Mouse (Mus musculus): Measurements from ENCODE around the gene Nfkbid. TPM values are rescaled to one million over a fixed set of nuclear protein-coding genes. Genes with fewer than 3 reads are reported as not detected.

Gene Nfkbid
- 1.3 and 2.0 TPM in 2 replicates for polyA plus RNA-seq (2015; fragmentation: Nextera tagmentation; extraction: Ambion mirVana)

- Histone ChIP-seq H3K4me3 (peak within 1 kb of the TSS; percentile 63), H3K36me3 (peaks cover 10% of the 10 kb centered on the region; the same call in 1 of the 2 replicates), H3K4me1 (peaks cover 19% of the 10 kb centered on the region), H3K9me3 (peaks cover 14% of the 10 kb centered on the region), H3K4me2 (replicated peaks) (peak within 1 kb of the TSS; percentile 95), H3K27me3 (peaks cover 43% of the 10 kb centered on the region), H3K9ac (peak within 1 kb of the TSS; percentile 72), H3K27ac (no peak within 1 kb of the TSS)
- 12% methylated on average over 31 of the region's 31 CpGs for WGBS
- no peak for ATAC-seq (ENCODE audit: low FRiP score, low read depth)
These were observed at the start of gene Nfkbid for GRCm38 (mm10) chr7:30421175-30421889. TSS of gene Nfkbid (plus strand) at chr7:30421732.

DNA sequence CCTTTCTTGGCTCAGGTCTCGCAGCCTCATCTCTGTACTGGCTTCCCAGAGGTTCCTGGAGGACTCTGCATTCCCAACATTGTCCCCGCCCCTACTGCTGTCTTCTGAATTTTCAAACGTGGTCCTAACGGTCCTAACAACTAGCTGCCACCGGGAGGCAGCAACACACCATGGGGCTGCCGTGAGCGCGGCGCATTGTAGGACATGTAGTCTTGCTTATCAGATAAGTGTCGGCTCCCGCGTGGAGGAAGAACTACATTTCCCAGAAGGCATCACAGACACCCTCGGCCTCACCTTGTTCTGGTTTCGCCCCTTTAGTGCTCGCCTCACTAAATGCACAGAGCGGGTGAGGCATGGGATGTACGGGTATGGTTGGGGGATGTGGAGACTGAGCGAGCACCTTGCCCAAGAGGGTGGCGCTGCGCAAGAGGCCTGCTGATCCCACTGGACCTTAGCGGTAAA lies 48.0 kb upstream of the Nfkbid start:
- H3K4me3 ChIP-seq: peak overlapping the region; percentile 45
- no peaks in the 10 kb centered on the region for H3K9me3 ChIP-seq
- H3K27ac ChIP-seq: no peak overlapping the region
- H3K4me2 ChIP-seq (replicated peaks): peak overlapping the region; percentile 66
- H3K36me3 ChIP-seq: no peaks in the 10 kb centered on the region
- peak; percentile 99 for ATAC-seq (ENCODE audit: low FRiP score, low read depth)
- H3K4me1 ChIP-seq: no peaks in the 10 kb centered on the region
- under 1% methylated on average over 21 of the region's 21 CpGs for WGBS
- H3K27me3 ChIP-seq: peaks cover 3% of the 10 kb centered on the region; the same call in 1 of the 2 replicates
- peak overlapping the region; percentile 67 for H3K9ac ChIP-seq

- no peaks in the 10 kb centered on the region for H3K9me3 ChIP-seq
- 53% methylated on average over 5 of the region's 5 CpGs for WGBS
- H3K27ac ChIP-seq: no peak overlapping the region
- no peak overlapping the region for H3K4me3 ChIP-seq
- no peak for ATAC-seq (ENCODE audit: low FRiP score, low read depth)
- H3K27me3 ChIP-seq: peaks cover 6% of the 10 kb centered on the region; the same call in 1 of the 2 replicates
- no peak overlapping the region for H3K9ac ChIP-seq
- H3K36me3 ChIP-seq: no peaks in the 10 kb centered on the region
- no peak overlapping the region for H3K4me2 ChIP-seq (replicated peaks)
- no peaks in the 10 kb centered on the region for H3K4me1 ChIP-seq
These were observed 41.5 kb upstream of the Nfkbid start for GRCm38 (mm10) chr7:30380061-30380460.

GRCm38 (mm10) chr7:30384106-30384505 lies 37.4 kb upstream of the Nfkbid start:
- Histone ChIP-seq H3K4me3 (no peak overlapping the region), H3K36me3 (no peaks in the 10 kb centered on the region), H3K27ac (no peak overlapping the region), H3K4me1 (no peaks in the 10 kb centered on the region), H3K4me2 (replicated peaks) (no peak overlapping the region), H3K9me3 (no peaks in the 10 kb centered on the region), H3K9ac (no peak overlapping the region), H3K27me3 (0 out of 2 replicates have a peak, but pooled peaks cover 3% of the 10 kb centered on the region)
- ATAC-seq (ENCODE audit: low FRiP score, low read depth): no peak
- 85% methylated on average over 9 of the region's 9 CpGs for WGBS

DNA sequence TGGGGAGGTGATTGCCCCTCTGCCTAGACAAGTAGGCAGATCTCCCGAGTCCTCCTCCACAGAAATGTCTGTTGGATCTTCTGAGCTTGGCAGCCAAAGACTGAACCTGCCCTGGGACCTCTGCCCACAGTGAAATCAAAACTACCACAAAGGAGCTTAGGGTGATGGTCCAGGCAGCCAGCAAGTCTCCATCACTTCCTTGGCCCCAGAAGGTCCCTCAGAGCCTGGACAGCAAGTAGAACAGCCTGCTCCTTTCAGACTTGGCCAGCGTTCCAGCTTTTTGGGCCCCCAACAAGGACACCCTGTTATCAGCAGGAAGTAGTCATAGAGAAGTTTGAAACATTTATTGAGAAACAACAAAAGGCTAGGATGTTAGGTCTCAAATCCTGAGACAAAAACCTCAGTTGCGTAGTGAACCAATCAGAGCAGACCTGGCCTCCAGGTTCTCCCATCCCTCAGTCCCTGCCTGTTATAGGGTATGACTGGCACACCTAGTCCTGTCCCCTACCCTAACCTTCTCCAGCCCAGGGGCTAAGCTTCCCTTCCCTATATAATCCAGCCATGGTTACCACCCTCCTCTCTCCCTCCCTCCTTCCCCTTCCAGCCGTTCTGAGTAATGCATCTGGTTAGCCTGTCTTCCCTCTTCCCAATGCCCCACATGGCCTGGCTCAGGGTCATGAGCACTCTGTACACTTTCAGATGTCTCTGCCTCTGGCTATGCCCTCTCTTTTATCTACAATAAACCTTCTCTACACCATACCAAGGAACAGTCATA lies 28.6 kb upstream of the Nfkbid start:
- H3K36me3 ChIP-seq: no peaks in the 10 kb centered on the region
- H3K27ac ChIP-seq: no peak overlapping the region
- no peaks in the 10 kb centered on the region for H3K9me3 ChIP-seq
- H3K4me1 ChIP-seq: no peaks in the 10 kb centered on the region
- 69% methylated on average over 4 of the region's 4 CpGs for WGBS
- no peak overlapping the region for H3K9ac ChIP-seq
- no peaks in the 10 kb centered on the region for H3K27me3 ChIP-seq
- no peak for ATAC-seq (ENCODE audit: low FRiP score, low read depth)
- H3K4me3 ChIP-seq: no peak overlapping the region
- no peak overlapping the region for H3K4me2 ChIP-seq (replicated peaks)

DNA sequence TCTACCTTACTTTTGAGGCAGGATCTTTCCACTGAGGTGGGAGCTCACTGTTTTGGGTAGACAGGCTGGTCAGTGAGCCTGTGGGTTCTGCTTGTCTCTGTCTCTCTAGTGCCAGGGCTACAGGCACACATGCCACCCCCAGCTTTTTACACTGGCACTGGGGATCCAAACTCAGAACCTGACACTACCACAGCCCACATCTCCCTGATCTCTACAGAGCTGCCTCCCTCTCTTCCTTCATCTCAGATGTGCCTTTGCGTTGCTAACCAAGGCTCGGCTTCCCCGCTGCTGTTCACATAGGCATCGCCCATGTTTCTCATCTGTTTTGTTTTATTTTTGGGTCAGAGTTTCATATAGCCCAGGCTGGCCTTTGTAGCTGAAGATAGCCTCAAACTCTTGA lies 27.9 kb upstream of the Nfkbid start:
- Histone ChIP-seq H3K27ac (0 out of 2 replicates have a peak overlapping the region, but pooled peaks have one; percentile 22), H3K4me3 (no peak overlapping the region), H3K4me2 (replicated peaks) (no peak overlapping the region), H3K9me3 (no peaks in the 10 kb centered on the region), H3K36me3 (no peaks in the 10 kb centered on the region), H3K9ac (no peak overlapping the region), H3K4me1 (no peaks in the 10 kb centered on the region), H3K27me3 (no peaks in the 10 kb centered on the region)
- ATAC-seq (ENCODE audit: low FRiP score, low read depth): no peak
- 80% methylated on average over 4 of the region's 4 CpGs for WGBS

GRCm38 (mm10) chr7:30394379-30394778 lies 27.2 kb upstream of the Nfkbid start:
- WGBS: 57% methylated on average over 11 of the region's 11 CpGs

GRCm38 (mm10) chr7:30394871-30395270 lies 26.7 kb upstream of the Nfkbid start:
- H3K27ac ChIP-seq: no peak overlapping the region
- 35% methylated on average over 2 of the region's 2 CpGs for WGBS
- H3K4me1 ChIP-seq: no peaks in the 10 kb centered on the region
- no peak overlapping the region for H3K4me2 ChIP-seq (replicated peaks)
- no peak for ATAC-seq (ENCODE audit: low FRiP score, low read depth)
- H3K9me3 ChIP-seq: no peaks in the 10 kb centered on the region
- no peaks in the 10 kb centered on the region for H3K36me3 ChIP-seq
- H3K4me3 ChIP-seq: no peak overlapping the region
- no peak overlapping the region for H3K9ac ChIP-seq
- no peaks in the 10 kb centered on the region for H3K27me3 ChIP-seq

More at GRCm38 (mm10) chr7:30394379-30394778, 27.2 kb upstream of the Nfkbid start:
- H3K4me2 ChIP-seq (replicated peaks): no peak overlapping the region
- no peaks in the 10 kb centered on the region for H3K9me3 ChIP-seq
- no peak overlapping the region for H3K9ac ChIP-seq
- H3K36me3 ChIP-seq: no peaks in the 10 kb centered on the region
- H3K4me3 ChIP-seq: no peak overlapping the region
- H3K4me1 ChIP-seq: no peaks in the 10 kb centered on the region
- no peak overlapping the region for H3K27ac ChIP-seq
- no peaks in the 10 kb centered on the region for H3K27me3 ChIP-seq
- no peak for ATAC-seq (ENCODE audit: low FRiP score, low read depth)

DNA sequence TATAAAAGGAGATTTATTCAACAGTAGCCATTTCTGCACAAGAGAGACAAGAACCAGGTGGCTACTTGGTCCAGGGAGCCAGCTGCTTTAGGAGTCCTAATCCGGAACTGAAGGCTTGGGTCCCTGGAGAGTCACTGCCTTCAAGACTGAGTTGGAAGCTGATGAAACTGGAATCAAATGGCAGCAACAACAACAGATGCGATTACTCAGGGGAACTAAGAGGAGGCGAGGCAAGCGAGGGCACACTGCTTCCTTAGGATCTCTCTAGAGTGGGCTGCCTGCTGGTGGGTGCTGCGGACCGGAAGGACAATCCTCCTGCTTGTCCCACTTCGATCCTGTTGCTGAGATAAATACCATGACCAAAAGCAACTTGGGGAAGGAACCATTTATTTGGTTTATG lies 21.9 kb upstream of the Nfkbid start:
- Histone ChIP-seq H3K27ac (no peak overlapping the region), H3K9me3 (no peaks in the 10 kb centered on the region), H3K9ac (no peak overlapping the region), H3K27me3 (no peaks in the 10 kb centered on the region), H3K4me1 (no peaks in the 10 kb centered on the region), H3K4me2 (replicated peaks) (no peak overlapping the region), H3K4me3 (no peak overlapping the region), H3K36me3 (no peaks in the 10 kb centered on the region)
- 64% methylated on average over 7 of the region's 7 CpGs for WGBS
- no peak for ATAC-seq (ENCODE audit: low FRiP score, low read depth)

DNA sequence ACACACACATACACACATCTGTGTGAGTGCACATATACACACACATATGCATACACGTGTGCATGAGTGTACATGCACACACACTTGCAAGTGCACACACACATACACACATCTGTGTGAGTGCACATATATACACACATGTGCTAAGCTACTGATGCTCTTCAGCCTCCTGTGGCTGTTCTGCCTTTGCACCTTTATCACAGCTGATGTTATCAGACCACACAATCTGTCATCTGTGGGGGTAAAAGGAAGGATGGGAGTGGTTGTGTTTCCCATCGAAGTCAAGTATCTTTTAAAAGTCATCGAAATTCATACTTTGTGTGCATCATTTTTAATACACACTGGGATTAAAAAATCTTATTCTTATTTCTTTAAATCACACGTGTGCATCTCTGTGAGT lies 19.2 kb upstream of the Nfkbid start:
- H3K27me3 ChIP-seq: no peaks in the 10 kb centered on the region
- no peak overlapping the region for H3K4me2 ChIP-seq (replicated peaks)
- H3K9ac ChIP-seq: no peak overlapping the region
- H3K9me3 ChIP-seq: no peaks in the 10 kb centered on the region
- H3K4me3 ChIP-seq: no peak overlapping the region
- WGBS: 66% methylated on average over 4 of the region's 4 CpGs
- no peak for ATAC-seq (ENCODE audit: low FRiP score, low read depth)
- H3K4me1 ChIP-seq: no peaks in the 10 kb centered on the region
- H3K36me3 ChIP-seq: no peaks in the 10 kb centered on the region
- H3K27ac ChIP-seq: no peak overlapping the region

- H3K4me2 ChIP-seq (replicated peaks): no peak overlapping the region
- H3K4me1 ChIP-seq: no peaks in the 10 kb centered on the region
- H3K27ac ChIP-seq: no peak overlapping the region
- no peak for ATAC-seq (ENCODE audit: low FRiP score, low read depth)
- no peak overlapping the region for H3K4me3 ChIP-seq
- H3K36me3 ChIP-seq: no peaks in the 10 kb centered on the region
- peaks cover 9% of the 10 kb centered on the region; the same call in 1 of the 2 replicates for H3K27me3 ChIP-seq
- WGBS: 82% methylated on average over 3 of the region's 3 CpGs
- no peak overlapping the region for H3K9ac ChIP-seq
- H3K9me3 ChIP-seq: no peaks in the 10 kb centered on the region
These were observed 12.9 kb upstream of the Nfkbid start for GRCm38 (mm10) chr7:30408639-30409038.

DNA sequence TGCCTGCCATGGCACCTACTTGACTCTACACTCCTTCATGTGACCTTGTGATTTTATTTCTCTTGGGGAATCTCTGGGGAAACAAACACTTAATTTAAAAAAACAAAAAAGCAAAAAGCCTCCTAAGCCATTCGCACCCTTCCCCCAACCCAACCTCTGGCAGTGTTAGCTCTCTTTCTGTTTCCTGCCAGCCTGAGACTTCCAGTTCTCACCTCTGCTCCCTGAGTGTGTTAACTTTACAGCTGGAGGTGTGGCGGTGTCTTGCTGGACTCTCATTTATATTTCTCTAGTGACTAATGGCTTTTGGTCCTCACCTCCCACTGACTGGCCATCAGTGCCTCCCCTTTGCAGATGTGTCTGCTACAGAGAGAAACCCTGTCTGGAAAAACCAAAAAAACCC lies 11.7 kb upstream of the Nfkbid start:
- peaks cover 9% of the 10 kb centered on the region; the same call in 1 of the 2 replicates for H3K27me3 ChIP-seq
- no peak overlapping the region for H3K4me3 ChIP-seq
- no peak overlapping the region for H3K9ac ChIP-seq
- no peaks in the 10 kb centered on the region for H3K4me1 ChIP-seq
- no peak overlapping the region for H3K4me2 ChIP-seq (replicated peaks)
- H3K36me3 ChIP-seq: no peaks in the 10 kb centered on the region
- H3K9me3 ChIP-seq: no peaks in the 10 kb centered on the region
- no peak overlapping the region for H3K27ac ChIP-seq
- WGBS: 42% methylated on average over 2 of the region's 2 CpGs
- no peak for ATAC-seq (ENCODE audit: low FRiP score, low read depth)

All from limb, embryonic 13.5 days (tissue).